Mouse (Mus musculus): ENCODE measurements around the gene Samd4b. TPM values are rescaled to one million over a fixed set of nuclear protein-coding genes. Genes with fewer than 3 reads are reported as not detected.

Samd4b gene
- polyA plus RNA-seq, 1 experiment from 2014 or later: 34.9 TPM

- Histone ChIP-seq H3K27me3 (ENCODE audit: control insufficient read depth, insufficient read depth, low read length) (no peaks in the 10 kb centered on the region), H3K4me3 (ENCODE audit: low read length) (no peak overlapping the region), H3K9me3 (ENCODE audit: control insufficient read depth, low read length) (no peaks in the 10 kb centered on the region), H3K4me1 (ENCODE audit: control insufficient read depth, insufficient read depth, low read length) (peaks cover 49% of the 10 kb centered on the region), H3K9ac (ENCODE audit: low read depth, low read length) (no peak overlapping the region), H3K27ac (ENCODE audit: low read depth, low read length) (peak overlapping the region; percentile 91), H3K4me2 (replicated peaks; ENCODE audit: low read depth, low read length) (0 out of 2 replicates have a peak overlapping the region, but pooled peaks have one; percentile 1), H3K36me3 (ENCODE audit: control insufficient read depth, insufficient read depth, low read length) (peaks cover 32% of the 10 kb centered on the region)
- 42% methylated on average over 5 of the region's 5 CpGs for WGBS
- no peak for ATAC-seq (ENCODE audit: low FRiP score, low TSS enrichment)
These were observed 26.8 kb downstream of the Samd4b start for GRCm38 (mm10) chr7:28570982-28571682.

GRCm38 (mm10) chr7:28570291-28570981 lies 27.5 kb downstream of the Samd4b start:
- H3K27ac ChIP-seq (ENCODE audit: low read depth, low read length): peak overlapping the region; percentile 91
- peaks cover 45% of the 10 kb centered on the region for H3K4me1 ChIP-seq (ENCODE audit: control insufficient read depth, insufficient read depth, low read length)
- 0 out of 2 replicates have a peak overlapping the region, but pooled peaks have one; percentile 3 for H3K4me2 ChIP-seq (replicated peaks; ENCODE audit: low read depth, low read length)
- peak; percentile 61; the same call in 1 of the 2 replicates for ATAC-seq (ENCODE audit: low FRiP score, low TSS enrichment)
- no peaks in the 10 kb centered on the region for H3K9me3 ChIP-seq (ENCODE audit: control insufficient read depth, low read length)
- no peaks in the 10 kb centered on the region for H3K27me3 ChIP-seq (ENCODE audit: control insufficient read depth, insufficient read depth, low read length)
- peaks cover 39% of the 10 kb centered on the region for H3K36me3 ChIP-seq (ENCODE audit: control insufficient read depth, insufficient read depth, low read length)
- no peak overlapping the region for H3K4me3 ChIP-seq (ENCODE audit: low read length)
- H3K9ac ChIP-seq (ENCODE audit: low read depth, low read length): 0 out of 2 replicates have a peak overlapping the region, but pooled peaks have one; percentile 7
- WGBS: 62% methylated on average over 12 of the region's 12 CpGs

- Histone ChIP-seq H3K9ac (ENCODE audit: low read depth, low read length) (no peak overlapping the region), H3K4me2 (replicated peaks; ENCODE audit: low read depth, low read length) (no peak overlapping the region), H3K27me3 (ENCODE audit: control insufficient read depth, insufficient read depth, low read length) (no peaks in the 10 kb centered on the region), H3K4me1 (ENCODE audit: control insufficient read depth, insufficient read depth, low read length) (peaks cover 37% of the 10 kb centered on the region), H3K27ac (ENCODE audit: low read depth, low read length) (no peak overlapping the region), H3K9me3 (ENCODE audit: control insufficient read depth, low read length) (no peaks in the 10 kb centered on the region), H3K36me3 (ENCODE audit: control insufficient read depth, insufficient read depth, low read length) (peaks cover 60% of the 10 kb centered on the region), H3K4me3 (ENCODE audit: low read length) (no peak overlapping the region)
- no peak for ATAC-seq (ENCODE audit: low FRiP score, low TSS enrichment)
These were observed 29.7 kb downstream of the Samd4b start for GRCm38 (mm10) chr7:28568253-28568652.

- no peak overlapping the region for H3K27ac ChIP-seq (ENCODE audit: low read depth, low read length)
- WGBS: 94% methylated on average over 4 of the region's 4 CpGs
- H3K36me3 ChIP-seq (ENCODE audit: control insufficient read depth, insufficient read depth, low read length): peaks cover 67% of the 10 kb centered on the region
These were observed 30.4 kb downstream of the Samd4b start for GRCm38 (mm10) chr7:28567539-28567938.

GRCm38 (mm10) chr7:28565407-28565806 lies 32.5 kb downstream of the Samd4b start:
- no peak for ATAC-seq (ENCODE audit: low FRiP score, low TSS enrichment)
- WGBS: 77% methylated on average over 5 of the region's 5 CpGs
- no peak overlapping the region for H3K4me2 ChIP-seq (replicated peaks; ENCODE audit: low read depth, low read length)
- no peak overlapping the region for H3K4me3 ChIP-seq (ENCODE audit: low read length)
- H3K9ac ChIP-seq (ENCODE audit: low read depth, low read length): no peak overlapping the region
- H3K27me3 ChIP-seq (ENCODE audit: control insufficient read depth, insufficient read depth, low read length): no peaks in the 10 kb centered on the region
- peaks cover 82% of the 10 kb centered on the region for H3K36me3 ChIP-seq (ENCODE audit: control insufficient read depth, insufficient read depth, low read length)
- H3K9me3 ChIP-seq (ENCODE audit: control insufficient read depth, low read length): no peaks in the 10 kb centered on the region
- no peak overlapping the region for H3K27ac ChIP-seq (ENCODE audit: low read depth, low read length)
- peaks cover 8% of the 10 kb centered on the region; the same call in 1 of the 2 replicates for H3K4me1 ChIP-seq (ENCODE audit: control insufficient read depth, insufficient read depth, low read length)

More at GRCm38 (mm10) chr7:28567539-28567938, 30.4 kb downstream of the Samd4b start:
- H3K4me2 ChIP-seq (replicated peaks; ENCODE audit: low read depth, low read length): no peak overlapping the region
- H3K27me3 ChIP-seq (ENCODE audit: control insufficient read depth, insufficient read depth, low read length): no peaks in the 10 kb centered on the region
- H3K9ac ChIP-seq (ENCODE audit: low read depth, low read length): no peak overlapping the region
- H3K4me1 ChIP-seq (ENCODE audit: control insufficient read depth, insufficient read depth, low read length): peaks cover 30% of the 10 kb centered on the region
- no peak for ATAC-seq (ENCODE audit: low FRiP score, low TSS enrichment)
- H3K9me3 ChIP-seq (ENCODE audit: control insufficient read depth, low read length): no peaks in the 10 kb centered on the region
- H3K4me3 ChIP-seq (ENCODE audit: low read length): no peak overlapping the region

GRCm38 (mm10) chr7:28562951-28563350 lies 35.0 kb downstream of the Samd4b start:
- no peak overlapping the region for H3K9ac ChIP-seq (ENCODE audit: low read depth, low read length)
- H3K4me2 ChIP-seq (replicated peaks; ENCODE audit: low read depth, low read length): no peak overlapping the region
- no peak overlapping the region for H3K27ac ChIP-seq (ENCODE audit: low read depth, low read length)
- no peaks in the 10 kb centered on the region for H3K9me3 ChIP-seq (ENCODE audit: control insufficient read depth, low read length)
- no peaks in the 10 kb centered on the region for H3K27me3 ChIP-seq (ENCODE audit: control insufficient read depth, insufficient read depth, low read length)
- H3K36me3 ChIP-seq (ENCODE audit: control insufficient read depth, insufficient read depth, low read length): peaks cover 85% of the 10 kb centered on the region
- H3K4me3 ChIP-seq (ENCODE audit: low read length): no peak overlapping the region
- ATAC-seq (ENCODE audit: low FRiP score, low TSS enrichment): no peak
- WGBS: 95% methylated on average over 13 of the region's 13 CpGs
- H3K4me1 ChIP-seq (ENCODE audit: control insufficient read depth, insufficient read depth, low read length): no peaks in the 10 kb centered on the region

GRCm38 (mm10) chr7:28562371-28562770 lies 35.6 kb downstream of the Samd4b start:
- Histone ChIP-seq H3K4me2 (replicated peaks; ENCODE audit: low read depth, low read length) (no peak overlapping the region), H3K4me1 (ENCODE audit: control insufficient read depth, insufficient read depth, low read length) (no peaks in the 10 kb centered on the region), H3K9ac (ENCODE audit: low read depth, low read length) (no peak overlapping the region), H3K27ac (ENCODE audit: low read depth, low read length) (no peak overlapping the region), H3K36me3 (ENCODE audit: control insufficient read depth, insufficient read depth, low read length) (peaks cover 83% of the 10 kb centered on the region), H3K9me3 (ENCODE audit: control insufficient read depth, low read length) (no peaks in the 10 kb centered on the region), H3K27me3 (ENCODE audit: control insufficient read depth, insufficient read depth, low read length) (no peaks in the 10 kb centered on the region), H3K4me3 (ENCODE audit: low read length) (no peak overlapping the region)
- ATAC-seq (ENCODE audit: low FRiP score, low TSS enrichment): no peak
- WGBS: 87% methylated on average over 13 of the region's 13 CpGs

GRCm38 (mm10) chr7:28561967-28562366 lies 36.0 kb downstream of the Samd4b start:
- no peak overlapping the region for H3K4me3 ChIP-seq (ENCODE audit: low read length)
- no peaks in the 10 kb centered on the region for H3K4me1 ChIP-seq (ENCODE audit: control insufficient read depth, insufficient read depth, low read length)
- no peaks in the 10 kb centered on the region for H3K27me3 ChIP-seq (ENCODE audit: control insufficient read depth, insufficient read depth, low read length)
- 92% methylated on average over 11 of the region's 11 CpGs for WGBS
- no peak overlapping the region for H3K9ac ChIP-seq (ENCODE audit: low read depth, low read length)
- H3K27ac ChIP-seq (ENCODE audit: low read depth, low read length): no peak overlapping the region
- no peaks in the 10 kb centered on the region for H3K9me3 ChIP-seq (ENCODE audit: control insufficient read depth, low read length)
- ATAC-seq (ENCODE audit: low FRiP score, low TSS enrichment): no peak
- no peak overlapping the region for H3K4me2 ChIP-seq (replicated peaks; ENCODE audit: low read depth, low read length)
- peaks cover 78% of the 10 kb centered on the region for H3K36me3 ChIP-seq (ENCODE audit: control insufficient read depth, insufficient read depth, low read length)

GRCm38 (mm10) chr7:28560856-28561255 lies 37.1 kb downstream of the Samd4b start:
- 92% methylated on average over 10 of the region's 10 CpGs for WGBS
- no peak overlapping the region for H3K4me2 ChIP-seq (replicated peaks; ENCODE audit: low read depth, low read length)
- ATAC-seq (ENCODE audit: low FRiP score, low TSS enrichment): no peak
- H3K9me3 ChIP-seq (ENCODE audit: control insufficient read depth, low read length): no peaks in the 10 kb centered on the region
- no peak overlapping the region for H3K9ac ChIP-seq (ENCODE audit: low read depth, low read length)
- peaks cover 67% of the 10 kb centered on the region for H3K36me3 ChIP-seq (ENCODE audit: control insufficient read depth, insufficient read depth, low read length)
- H3K4me3 ChIP-seq (ENCODE audit: low read length): no peak overlapping the region
- H3K27me3 ChIP-seq (ENCODE audit: control insufficient read depth, insufficient read depth, low read length): no peaks in the 10 kb centered on the region
- H3K4me1 ChIP-seq (ENCODE audit: control insufficient read depth, insufficient read depth, low read length): 0 out of 2 replicates have a peak, but pooled peaks cover 3% of the 10 kb centered on the region
- no peak overlapping the region for H3K27ac ChIP-seq (ENCODE audit: low read depth, low read length)
